24 mouse cellular contexts compared by ENCODE assay signal in the genomic region with DNA sequence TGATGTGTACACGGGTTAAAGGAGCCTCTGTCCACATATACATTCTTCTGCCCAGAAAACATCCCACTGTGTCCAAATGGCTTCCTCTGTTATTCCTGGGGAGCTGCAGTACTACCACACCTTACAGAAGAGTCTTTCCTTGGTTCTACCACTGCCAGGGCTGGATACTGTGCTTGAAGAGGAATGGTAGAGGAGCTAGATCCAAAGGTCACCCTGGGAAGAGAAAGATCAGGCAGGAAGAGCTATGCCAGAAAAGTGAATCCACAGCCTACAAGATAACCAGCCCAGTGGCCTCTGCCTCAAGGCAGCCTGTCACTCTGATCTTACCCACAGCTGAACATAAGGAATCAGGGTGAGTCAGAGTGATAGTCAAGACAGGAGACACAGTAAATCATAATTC. TPM values are rescaled to one million over a fixed set of nuclear protein-coding genes. Genes with fewer than 3 reads are reported as not detected.
"Had no signal": no experiment of that assay in that cellular context is flagged by ENCODE, and none has a peak within 500 bp of the region (broad histone marks: within the 10 kb centered on the region; RNA-seq: fewer than 3 reads in every experiment).

No protein-coding gene starts in this region.

- H3K4me1 ChIP-seq: neural tube, embryonic 15.5 days; stomach, embryonic 15.5 days had no signal

- H3K9me3 ChIP-seq: neural tube, embryonic 15.5 days; stomach, embryonic 15.5 days had no signal

- H3K27ac ChIP-seq: neural tube, embryonic 13.5 days; neural tube, embryonic 15.5 days; stomach, embryonic 15.5 days; stomach, postnatal 0 days had no signal

- H3K4me3 ChIP-seq: neural tube, embryonic 13.5 days; neural tube, embryonic 15.5 days; stomach, embryonic 15.5 days had no signal

- DNase-seq: retina, postnatal 1 day; right cerebral cortex, adult 18-20 months; right cerebral cortex, postnatal 14 days; right cerebral cortex, postnatal 25 days; right cerebral cortex, postnatal 4 days; spleen, adult 18-20 months; thymus, adult 18-20 months; thymus, adult 2 months; thymus, postnatal 14 days; thymus, postnatal 25 days; thymus, postnatal 36 days; thymus, postnatal 4 days had no signal

- H3K9ac ChIP-seq: neural tube, embryonic 13.5 days; neural tube, embryonic 15.5 days; stomach, embryonic 15.5 days had no signal

- H3K36me3 ChIP-seq: neural tube, embryonic 13.5 days; neural tube, embryonic 15.5 days; stomach, embryonic 15.5 days had no signal

- H3K4me2 ChIP-seq: neural tube, embryonic 13.5 days; neural tube, embryonic 15.5 days; stomach, embryonic 15.5 days had no signal

- H3K27me3 ChIP-seq: neural tube, embryonic 13.5 days; neural tube, embryonic 15.5 days; stomach, embryonic 15.5 days had no signal

RNA-seq across cellular contexts. Expression of a gene that starts 37.8 kb away (rescaled TPM):
- total RNA-seq: neutrophil, adult 5-6 weeks had no signal
- polyA plus RNA-seq: neural tube, embryonic 13.5 days; neural tube, embryonic 14.5 days; neural tube, embryonic 15.5 days; small intestine, adult 2 months; spleen, adult 2 months; stomach, embryonic 14.5 days; stomach, embryonic 15.5 days; stomach, embryonic 16.5 days; stomach, postnatal 0 days; thymus, postnatal 0 days; urinary bladder, adult 2 months had no signal
